16 mouse cellular contexts compared by ENCODE assay signal in genomic region chr13:113661826-113662271, GRCm38 (mm10). TPM values are rescaled to one million over a fixed set of nuclear protein-coding genes. Genes with fewer than 3 reads are reported as not detected.
DNase-seq lines count a peak whose midpoint lies in the region; ATAC-seq and TF ChIP-seq lines count a peak whose summit lies in the region.
"Had no signal": no experiment of that assay in that cellular context is flagged by ENCODE, and none has a peak within 500 bp of the region (broad histone marks: within the 10 kb centered on the region; RNA-seq: fewer than 3 reads in every experiment).

No protein-coding gene starts in this region.

- 59% methylated on average over 7 of the region's 7 CpGs for WGBS in limb, embryonic 14.5 days
- 60% methylated on average over 7 of the region's 7 CpGs for WGBS in intestine, postnatal 0 days

- H3K36me3 ChIP-seq in limb, embryonic 14.5 days (ENCODE audit: control insufficient read depth, insufficient read depth, low read length), result no peaks in the 10 kb centered on the region
- H3K36me3 ChIP-seq in intestine, postnatal 0 days (ENCODE audit: control insufficient read depth, insufficient read depth), result no peaks in the 10 kb centered on the region
- H3K36me3 ChIP-seq: forebrain, embryonic 15.5 days; hindbrain, embryonic 12.5 days had no signal

- no peaks in the 10 kb centered on the region; the same call in 1 of the 2 replicates for H3K4me1 ChIP-seq in cortical plate, adult 2 months (ENCODE audit: control insufficient read depth, insufficient read depth, low read length)
- no peaks in the 10 kb centered on the region for H3K4me1 ChIP-seq in limb, embryonic 14.5 days (ENCODE audit: control insufficient read depth, insufficient read depth, low read length)
- no peaks in the 10 kb centered on the region for H3K4me1 ChIP-seq in intestine, postnatal 0 days (replicated peaks; ENCODE audit: control insufficient read depth, insufficient read depth, low read length)
- H3K4me1 ChIP-seq: hindbrain, embryonic 12.5 days had no signal

- intact Hi-C loops in left cerebral cortex, postnatal 14 days (cut with DNase I), result no loop called here
- intact Hi-C loops in left cerebral cortex, postnatal 4 days (cut with DNase I), result no loop called here

- no peak for TF ChIP-seq POLR2A in cortical plate, adult 2 months (IDR thresholded peaks at IDR 0.05; ENCODE audit: extremely low read depth, insufficient read depth, low read length)
- TF ChIP-seq POLR2A in limb, embryonic 14.5 days (IDR thresholded peaks at IDR 0.05; ENCODE audit: borderline replicate concordance, extremely low read depth, insufficient read depth, insufficient read length), result no peak

- H3K4me3 ChIP-seq in cortical plate, adult 2 months (ENCODE audit: insufficient read depth, low read length), result peak overlapping the region; percentile 32
- no peak overlapping the region for H3K4me3 ChIP-seq in limb, embryonic 14.5 days (replicated peaks; ENCODE audit: low read length)
- no peak overlapping the region for H3K4me3 ChIP-seq in intestine, postnatal 0 days (ENCODE audit: low read depth, low read length)
- H3K4me3 ChIP-seq: forebrain, embryonic 15.5 days; hindbrain, embryonic 12.5 days had no signal

- peak overlapping the region; percentile 45 for H3K27ac ChIP-seq in cortical plate, adult 2 months (ENCODE audit: insufficient read depth, low read length)
- no peak overlapping the region for H3K27ac ChIP-seq in limb, embryonic 14.5 days (replicated peaks; ENCODE audit: low read depth, low read length)
- no peak overlapping the region for H3K27ac ChIP-seq in intestine, postnatal 0 days (ENCODE audit: low read depth, low read length)
- H3K27ac ChIP-seq: forebrain, embryonic 15.5 days; hindbrain, embryonic 12.5 days had no signal

- no peak for TF ChIP-seq CTCF in cortical plate, adult 2 months (IDR thresholded peaks at IDR 0.05; ENCODE audit: extremely low read depth, insufficient read depth, low read length)
- no peak for TF ChIP-seq CTCF in intestine, postnatal 0 days (IDR thresholded peaks at IDR 0.05; ENCODE audit: low read depth)

- H3K27me3 ChIP-seq in limb, embryonic 14.5 days (ENCODE audit: control insufficient read depth, insufficient read depth, low read length), result no peaks in the 10 kb centered on the region
- H3K27me3 ChIP-seq in intestine, postnatal 0 days (replicated peaks; ENCODE audit: control insufficient read depth, insufficient read depth, low read length), result no peaks in the 10 kb centered on the region
- H3K27me3 ChIP-seq: forebrain, embryonic 15.5 days; hindbrain, embryonic 12.5 days had no signal

- peak; percentile 85 for ATAC-seq in limb, embryonic 14.5 days (ENCODE audit: low FRiP score, low read depth)
- ATAC-seq in intestine, postnatal 0 days, result no peak
- ATAC-seq: CD4-positive, CD25-positive, alpha-beta regulatory T cell, adult 4 months; forebrain, embryonic 15.5 days; liver, postnatal 0 days had no signal

- peak; percentile 26 to 57 for DNase-seq in left cerebral cortex, postnatal 14 days (ENCODE audit: low spot score in 2 of 2)
- no peak for DNase-seq in left cerebral cortex, postnatal 4 days
- peak; percentile 36 to 43 for DNase-seq in heart, adult 18-20 months
- DNase-seq in limb, embryonic 14.5 days (ENCODE audit: low spot score), result peak; percentile 40
- no peak for DNase-seq in retina, embryonic 14.5 days (ENCODE audit: low spot score)
- DNase-seq: adrenal gland, postnatal 36 days; cerebellum, adult 11-12 months; kidney, adult 9 months; layer of hippocampus, postnatal 36 days; liver, postnatal 0 days had no signal

- H3K9ac ChIP-seq in limb, embryonic 14.5 days (ENCODE audit: low read depth, low read length, severe bottlenecking), result no peak overlapping the region
- no peak overlapping the region for H3K9ac ChIP-seq in intestine, postnatal 0 days (ENCODE audit: low read depth, low read length)
- H3K9ac ChIP-seq: forebrain, embryonic 15.5 days; hindbrain, embryonic 12.5 days; liver, postnatal 0 days had no signal

- H3K4me2 ChIP-seq in limb, embryonic 14.5 days (replicated peaks; ENCODE audit: low read depth, low read length, severe bottlenecking), result no peak overlapping the region
- H3K4me2 ChIP-seq in intestine, postnatal 0 days (replicated peaks; ENCODE audit: low read depth), result no peak overlapping the region
- H3K4me2 ChIP-seq: forebrain, embryonic 15.5 days; hindbrain, embryonic 12.5 days had no signal

- H3K9me3 ChIP-seq in limb, embryonic 14.5 days (ENCODE audit: control insufficient read depth, low read length), result no peaks in the 10 kb centered on the region
- H3K9me3 ChIP-seq in intestine, postnatal 0 days (ENCODE audit: control insufficient read depth), result no peaks in the 10 kb centered on the region
- H3K9me3 ChIP-seq: forebrain, embryonic 15.5 days; hindbrain, embryonic 12.5 days had no signal

RNA-seq across cellular contexts. Expression of gene Hspb3, which starts 1.6 kb away (rescaled TPM):
- total RNA-seq in left cerebral cortex, postnatal 14 days (2021), result 10 to 100 TPM in 1 of 2 experiments, 1 to 10 TPM in 1; 9.8 to 14.5 TPM
- total RNA-seq in left cerebral cortex, postnatal 4 days (2021), result 10 to 100 TPM; 13.4 to 16.4 TPM
- polyA plus RNA-seq in cortical plate, adult 2 months (2012; rRNA removed), result 8.2 and 10.2 TPM in 2 replicates
- total RNA-seq in heart, adult 18-20 months (2021), result 10 to 100 TPM; 14.3 to 19.7 TPM
- polyA plus RNA-seq in limb, embryonic 14.5 days (2012; rRNA removed), result 13.0 and 13.8 TPM in 2 replicates
- 8.2 and 15.3 TPM in 2 replicates for polyA plus RNA-seq in limb, embryonic 14.5 days (2014; fragmentation: Nextera tagmentation; extraction: Ambion mirVana)
- polyA plus RNA-seq in intestine, postnatal 0 days (2015; fragmentation: Nextera tagmentation; extraction: Ambion mirVana), result 0.25 TPM in 1 of 2 replicates, not detected in the other
- total RNA-seq: adrenal gland, postnatal 36 days had no signal
- polyA plus RNA-seq: CD4-positive, CD25-positive, alpha-beta regulatory T cell, adult 4 months; liver, postnatal 0 days; small intestine, adult 2 months had no signal

RNA-seq across cellular contexts. Expression of gene Snx18, which starts 43.5 kb away (rescaled TPM):
- total RNA-seq in left cerebral cortex, postnatal 14 days (2021), result 10 to 100 TPM; 22.8 to 24.6 TPM
- total RNA-seq in left cerebral cortex, postnatal 4 days (2021), result 10 to 100 TPM; 19.3 to 19.8 TPM
- 12.8 and 13.8 TPM in 2 replicates for polyA plus RNA-seq in cortical plate, adult 2 months (2012; rRNA removed)
- 10 to 100 TPM; 20.2 to 20.4 TPM for total RNA-seq in heart, adult 18-20 months (2021)
- polyA plus RNA-seq in limb, embryonic 14.5 days (2012; rRNA removed), result 23.8 and 26.6 TPM in 2 replicates
- 37.4 and 41.9 TPM in 2 replicates for polyA plus RNA-seq in limb, embryonic 14.5 days (2014; fragmentation: Nextera tagmentation; extraction: Ambion mirVana)
- polyA plus RNA-seq in intestine, postnatal 0 days (2015; fragmentation: Nextera tagmentation; extraction: Ambion mirVana), result 13.2 and 13.7 TPM in 2 replicates

Comparison
In these comparisons a context has a peak if more than half of its experiments do, and no peak if none do; other contexts are left out.
1. DNase-seq: peak in left cerebral cortex, postnatal 14 days (2 of 2), heart, adult 18-20 months (2 of 2) and limb, embryonic 14.5 days (single experiment); none in left cerebral cortex, postnatal 4 days (single experiment) and retina, embryonic 14.5 days (single experiment).